ENCODE assay signal across 9 mouse cellular contexts in the genomic region with DNA sequence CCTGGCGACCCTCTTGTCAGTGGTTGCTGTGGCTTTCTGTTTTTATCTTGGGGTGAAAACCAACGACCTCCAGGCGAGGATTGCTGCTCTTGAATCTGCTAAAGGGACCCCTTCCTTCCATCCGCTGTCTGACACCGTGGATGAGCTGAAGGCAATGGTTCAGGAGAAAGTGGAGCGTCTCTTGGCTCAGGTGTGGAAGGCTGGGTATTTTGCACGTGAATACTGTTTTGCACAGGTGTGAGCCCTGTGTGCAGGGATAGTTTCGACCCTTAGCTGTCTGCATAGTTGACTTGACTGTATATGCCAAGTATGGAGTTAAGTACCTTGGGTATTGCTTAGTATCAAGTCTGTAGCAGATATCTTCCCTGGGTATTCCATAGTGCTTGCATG. TPM values are rescaled to one million over a fixed set of nuclear protein-coding genes. Genes with fewer than 3 reads are reported as not detected.
DNase-seq lines count a peak whose midpoint lies in the region; ATAC-seq lines count a peak whose summit lies in the region.
"Had no signal": no experiment of that assay in that cellular context is flagged by ENCODE, and none has a peak within 500 bp of the region (broad histone marks: within the 10 kb centered on the region; RNA-seq: fewer than 3 reads in every experiment).

No protein-coding gene starts in this region.

- no peak overlapping the region for H3K27ac ChIP-seq in heart, embryonic 11.5 days (ENCODE audit: low read depth, low read length)
- no peak overlapping the region for H3K27ac ChIP-seq in hindbrain, embryonic 11.5 days (ENCODE audit: low read depth, low read length)
- H3K27ac ChIP-seq in midbrain, embryonic 10.5 days (replicated peaks), result peak overlapping the region; percentile 83; the same call in 1 of the 2 replicates
- H3K27ac ChIP-seq: macrophage had no signal

- ATAC-seq in heart, embryonic 11.5 days (replicated peaks; ENCODE audit: insufficient number of reproducible peaks, low FRiP score, low TSS enrichment), result no peak
- ATAC-seq in hindbrain, embryonic 11.5 days (ENCODE audit: low FRiP score), result no peak

- DNase-seq in heart, postnatal 36 days, result no peak
- DNase-seq in R1 (ENCODE audit: low read depth, low spot score), result peak; percentile 6
- DNase-seq in hindbrain, embryonic 11.5 days (ENCODE audit: low spot score), result peak; percentile 27
- DNase-seq in midbrain, embryonic 10.5 days (ENCODE audit: low spot score), result no peak
- no peak for DNase-seq in c-Kit-positive CD71-positive TER-119-positive erythroid progenitor cells, embryonic 14.5 days (ENCODE audit: low spot score)
- no peak for DNase-seq in natural killer cell, adult 2 months (ENCODE audit: low spot score in 2 of 2)
- DNase-seq in gastrocnemius, adult 8-10 months (ENCODE audit: low spot score in 2 of 2), result no peak

- peaks cover 5% of the 10 kb centered on the region; the same call in 1 of the 2 replicates for H3K27me3 ChIP-seq in heart, embryonic 11.5 days (ENCODE audit: control insufficient read depth, insufficient read depth, low read length)
- H3K27me3 ChIP-seq in hindbrain, embryonic 11.5 days (ENCODE audit: control insufficient read depth, insufficient read depth, low read length), result no peaks in the 10 kb centered on the region
- peaks cover 38% of the 10 kb centered on the region for H3K27me3 ChIP-seq in midbrain, embryonic 10.5 days (ENCODE audit: low read depth, poor library complexity, severe bottlenecking)

- H3K4me2 ChIP-seq in heart, embryonic 11.5 days, result peak overlapping the region; percentile 100
- peak overlapping the region; percentile 88 for H3K4me2 ChIP-seq in hindbrain, embryonic 11.5 days (replicated peaks; ENCODE audit: low read depth, low read length)

- peak overlapping the region; percentile 63 for H3K4me3 ChIP-seq in heart, embryonic 11.5 days (ENCODE audit: low read depth, low read length)
- peak overlapping the region; percentile 49 for H3K4me3 ChIP-seq in hindbrain, embryonic 11.5 days (ENCODE audit: low read depth, low read length)
- peak overlapping the region; percentile 72 for H3K4me3 ChIP-seq in midbrain, embryonic 10.5 days

- 16% methylated on average over 8 of the region's 8 CpGs for WGBS in heart, embryonic 11.5 days (ENCODE audit: insufficient replicate concordance)
- 23% methylated on average over 8 of the region's 8 CpGs for WGBS in hindbrain, embryonic 11.5 days
- 24% methylated on average over 8 of the region's 8 CpGs for WGBS in midbrain, embryonic 10.5 days

- no peaks in the 10 kb centered on the region for H3K9me3 ChIP-seq in heart, embryonic 11.5 days (replicated peaks; ENCODE audit: control insufficient read depth, low read length)
- no peaks in the 10 kb centered on the region for H3K9me3 ChIP-seq in hindbrain, embryonic 11.5 days (ENCODE audit: control insufficient read depth, low read length)
- H3K9me3 ChIP-seq in midbrain, embryonic 10.5 days (replicated peaks), result no peaks in the 10 kb centered on the region

- intact Hi-C loops in heart, postnatal 36 days (cut with DNase I), result no loop called here

- H3K4me1 ChIP-seq in heart, embryonic 11.5 days (ENCODE audit: control insufficient read depth, insufficient read depth, low read length), result no peaks in the 10 kb centered on the region; the same call in 1 of the 2 replicates
- no peaks in the 10 kb centered on the region for H3K4me1 ChIP-seq in hindbrain, embryonic 11.5 days (replicated peaks; ENCODE audit: control insufficient read depth, insufficient read depth, low read length)
- H3K4me1 ChIP-seq in midbrain, embryonic 10.5 days, result peaks cover 24% of the 10 kb centered on the region

- H3K36me3 ChIP-seq in heart, embryonic 11.5 days (ENCODE audit: control insufficient read depth, insufficient read depth, low read length), result no peaks in the 10 kb centered on the region
- no peaks in the 10 kb centered on the region for H3K36me3 ChIP-seq in hindbrain, embryonic 11.5 days (ENCODE audit: control insufficient read depth, insufficient read depth, low read length)
- H3K36me3 ChIP-seq in midbrain, embryonic 10.5 days, result no peaks in the 10 kb centered on the region

- peak overlapping the region; percentile 66; the same call in 1 of the 2 replicates for H3K9ac ChIP-seq in heart, embryonic 11.5 days (ENCODE audit: low read depth, low read length)
- no peak overlapping the region for H3K9ac ChIP-seq in hindbrain, embryonic 11.5 days (ENCODE audit: low read depth, low read length)

RNA-seq across cellular contexts. Expression of a gene that starts 50.3 kb away (rescaled TPM):
- polyA plus RNA-seq in heart, embryonic 11.5 days (2014; fragmentation: Nextera tagmentation; extraction: Ambion mirVana), result 2.7 and 3.0 TPM in 2 replicates
- total RNA-seq in heart, postnatal 36 days (2021), result under 1 TPM; 0.16 to 0.33 TPM
- 4.6 and 5.3 TPM in 2 replicates for polyA plus RNA-seq in hindbrain, embryonic 11.5 days (2014; fragmentation: Nextera tagmentation; extraction: Ambion mirVana)
- polyA plus RNA-seq in midbrain, embryonic 10.5 days (2016; fragmentation: Nextera tagmentation; extraction: Ambion mirVana), result 1.5 and 2.4 TPM in 2 replicates
- total RNA-seq in gastrocnemius, adult 8-10 months (2022), result under 1 TPM; 0.05 to 0.13 (median 0.11) TPM
- polyA plus RNA-seq: macrophage had no signal

Comparison
In these comparisons a context has a peak if more than half of its experiments do, and no peak if none do; other contexts are left out.
1. DNase-seq: peak in R1 (single experiment) and hindbrain, embryonic 11.5 days (single experiment); none in heart, postnatal 36 days (0 of 2), midbrain, embryonic 10.5 days (single experiment), c-Kit-positive CD71-positive TER-119-positive erythroid progenitor cells, embryonic 14.5 days (single experiment), natural killer cell, adult 2 months (0 of 2) and gastrocnemius, adult 8-10 months (0 of 2).
2. Peak in every context shown above with its lines, with median percentiles within 50 percentile points of each other: H3K4me3 ChIP-seq.